Mouse (Mus musculus) midbrain, postnatal 0 days (tissue): ENCODE results near the gene Pam16. TPM values are rescaled to one million over a fixed set of nuclear protein-coding genes. Genes with fewer than 3 reads are reported as not detected.

ENCODE experiments used
- ATAC-seq: fragments of 200-750 bp; cut with Nextera tagmentation; 2 replicates; pipeline ENCODE4 v1.8.0; 2017; ENCODE audit warnings: moderate number of reproducible peaks, mild to moderate bottlenecking, moderate TSS enrichment, moderate library complexity; ENCODE audit not compliant: low FRiP score
- DNase-seq: peaks from one replicate; pipeline ENCODE4 v3.0.0-alpha.2; 2015; ENCODE audit warnings: low spot score
- H3K27ac ChIP-seq: fragments of 300-500 bp; sonication (generic); 2 replicates; pipeline ENCODE4 v1.5.1; 2014; ENCODE audit warnings: low read depth, mild to moderate bottlenecking, low read length, mixed read lengths
- H3K27me3 ChIP-seq: fragments of 300-500 bp; sonication (generic); 2 replicates; pipeline ENCODE4 v1.6.1; 2014; ENCODE audit warnings: low read length, control low read depth, mixed read lengths; ENCODE audit not compliant: insufficient read depth
- H3K36me3 ChIP-seq: fragments of 300-500 bp; sonication (generic); 2 replicates; pipeline ENCODE4 v1.6.1; 2014; ENCODE audit warnings: low read length, control low read depth, mixed read lengths; ENCODE audit not compliant: insufficient read depth
- H3K4me1 ChIP-seq: fragments of 300-500 bp; sonication (generic); 2 replicates; pipeline ENCODE4 v1.6.1; 2014; ENCODE audit warnings: mild to moderate bottlenecking, control low read depth, antibody characterized with exemption, low read length, mixed read lengths; ENCODE audit not compliant: insufficient read depth
- H3K4me2 ChIP-seq: fragments of 300-500 bp; sonication (generic); 2 replicates; pipeline ENCODE4 v1.6.1; 2014; ENCODE audit warnings: low read depth, mild to moderate bottlenecking, low read length, mixed read lengths; ENCODE audit not compliant: poor library complexity, severe bottlenecking
- H3K4me3 ChIP-seq: fragments of 300-500 bp; sonication (generic); 2 replicates; pipeline ENCODE4 v1.5.1; 2014; ENCODE audit warnings: low read depth, mild to moderate bottlenecking, low read length, moderate library complexity
- H3K9ac ChIP-seq: fragments of 300-500 bp; sonication (generic); replicated peaks from 2 replicates; pipeline ENCODE4 v1.6.1; 2014; ENCODE audit warnings: mild to moderate bottlenecking, low read length, moderate library complexity, mixed read lengths; ENCODE audit not compliant: poor library complexity, severe bottlenecking
- H3K9me3 ChIP-seq: fragments of 300-500 bp; sonication (generic); 2 replicates; pipeline ENCODE4 v1.6.1; 2016; ENCODE audit warnings: low read length, control low read depth
- CTCF ChIP-seq: IDR thresholded peaks from 2 replicates; pipeline ENCODE4 v1.5.1; 2016; ENCODE audit warnings: antibody characterized with exemption, mild to moderate bottlenecking
- WGBS: fragments of 180-500 bp; shearing (Covaris S2); extraction: QIAGEN DNeasy Blood & Tissue Kit; methylation state at CpG from one replicate; pipeline ENCODE4 v1.1.7; 2014; 5-methylcytosine and 5-hydroxymethylcytosine counted together
- polyA plus RNA-seq: library from polyadenylated mRNA; unstranded; fragments of >200 nt; fragmentation: Nextera tagmentation; extraction: Ambion mirVana; gene quantifications from 2 replicates; pipeline ENCODE4 v1.2.1, GENCODE M21; 2015
- total RNA-seq: library from RNA; depleted of rRNA; stranded (reverse); fragments of >200 nt; gene quantifications from 2 replicates; pipeline ENCODE4 v1.2.3, GENCODE M21; 2014; rRNA removed

The Pam16 gene
- total and polyA plus RNA-seq, 2 experiments from 2014 or later, result 31.7 to 134 TPM

GRCm38 (mm10) chr16:4570737-4571136 is 54.1 kb downstream of the Pam16 start:
- ATAC-seq (no peak), DNase-seq (no peak)
- H3K9ac ChIP-seq, result no peak overlapping the region
- no peak overlapping the region for H3K27ac ChIP-seq
- no peaks in the 10 kb centered on the region for H3K9me3 ChIP-seq
- 66% methylated on average over 4 of the region's 4 CpGs for WGBS
- no peak for TF ChIP-seq CTCF
- no peak overlapping the region for H3K4me3 ChIP-seq
- no peak overlapping the region for H3K4me2 ChIP-seq
- no peaks in the 10 kb centered on the region for H3K27me3 ChIP-seq
- H3K4me1 ChIP-seq, result peaks cover 4% of the 10 kb centered on the region; the same call in 1 of the 2 replicates
- H3K36me3 ChIP-seq, result no peaks in the 10 kb centered on the region

- H3K27me3 ChIP-seq, result no peaks in the 10 kb centered on the region
- no peak overlapping the region for H3K4me2 ChIP-seq
- H3K36me3 ChIP-seq, result no peaks in the 10 kb centered on the region
- no peak for ATAC-seq
- H3K9me3 ChIP-seq, result no peaks in the 10 kb centered on the region
- peaks cover 4% of the 10 kb centered on the region; the same call in 1 of the 2 replicates for H3K4me1 ChIP-seq
- H3K4me3 ChIP-seq, result no peak overlapping the region
- H3K9ac ChIP-seq, result no peak overlapping the region
- 18% methylated on average over 4 of the region's 4 CpGs for WGBS
- no peak overlapping the region for H3K27ac ChIP-seq
- peak; percentile 82 for TF ChIP-seq CTCF
- peak; percentile 81 for DNase-seq
Measured at GRCm38 (mm10) chr16:4567912-4568311, 56.9 kb downstream of the Pam16 start.

Other genes with a start within 250 kb of the Pam16 start
- gene Adcy9, start 204.5 kb downstream of the Pam16 start, total RNA-seq, result 29.7 and 31.6 TPM in 2 replicates
- 4.1 and 4.3 TPM in 2 replicates for gene Adcy9, start 204.5 kb downstream of the Pam16 start, polyA plus RNA-seq
- 34.4 and 59.9 TPM in 2 replicates for gene Srl, start 83.2 kb downstream of the Pam16 start, total RNA-seq
- 11.3 and 11.6 TPM in 2 replicates for gene Srl, start 83.2 kb downstream of the Pam16 start, polyA plus RNA-seq
- gene Tfap4, start 65.1 kb downstream of the Pam16 start, total RNA-seq, result 6.7 and 6.8 TPM in 2 replicates
- gene Tfap4, start 65.1 kb downstream of the Pam16 start, polyA plus RNA-seq, result 5.2 and 5.9 TPM in 2 replicates
- gene Glis2, start 30.3 kb downstream of the Pam16 start, total RNA-seq, result 20.0 and 20.6 TPM in 2 replicates
- gene Glis2, start 30.3 kb downstream of the Pam16 start, polyA plus RNA-seq, result 10.8 and 12.0 TPM in 2 replicates
- 12.0 and 14.2 TPM in 2 replicates for gene Vasn, start 15.0 kb upstream of the Pam16 start, total RNA-seq
- 4.7 TPM in 2 replicates for gene Vasn, start 15.0 kb upstream of the Pam16 start, polyA plus RNA-seq
- 62.1 and 65.5 TPM in 2 replicates for gene Dnaja3, start 15.0 kb upstream of the Pam16 start, total RNA-seq
- 54.1 and 57.0 TPM in 2 replicates for gene Dnaja3, start 15.0 kb upstream of the Pam16 start, polyA plus RNA-seq
- 31.1 and 39.8 TPM in 2 replicates for gene Coro7, start 54.8 kb upstream of the Pam16 start, total RNA-seq
- 28.7 and 31.9 TPM in 2 replicates for gene Coro7, start 54.8 kb upstream of the Pam16 start, polyA plus RNA-seq
- 27.5 and 33.5 TPM in 2 replicates for gene Nmral1, start 94.4 kb upstream of the Pam16 start, total RNA-seq
- 37.1 and 41.2 TPM in 2 replicates for gene Nmral1, start 94.4 kb upstream of the Pam16 start, polyA plus RNA-seq
- 37.9 and 43.2 TPM in 2 replicates for gene Hmox2, start 101.4 kb upstream of the Pam16 start, total RNA-seq
- 92.7 and 102 TPM in 2 replicates for gene Hmox2, start 101.4 kb upstream of the Pam16 start, polyA plus RNA-seq
- gene Cdip1, start 165.3 kb upstream of the Pam16 start, total RNA-seq, result 122 and 130 TPM in 2 replicates
- gene Cdip1, start 165.3 kb upstream of the Pam16 start, polyA plus RNA-seq, result 131 and 139 TPM in 2 replicates
- gene 4930562C15Rik, start 210.4 kb upstream of the Pam16 start, total RNA-seq, result not detected in 2 replicates
- 0.47 TPM in 1 of 2 replicates, not detected in the other for gene 4930562C15Rik, start 210.4 kb upstream of the Pam16 start, polyA plus RNA-seq